Mouse (Mus musculus): ENCODE data around the gene Patl2.

GRCm38 (mm10) chr2:122157561-122157960 is 28.4 kb downstream of the Patl2 start:
- TF ChIP-seq CTCF (IDR thresholded peaks at IDR 0.05 in 2 of 3, conservative IDR thresholded peaks at IDR 0.05 in 1 of 3; ENCODE audit: control insufficient read depth in 1 of 3, insufficient read depth in 1 of 3, low read depth in 2 of 3, low read length in 3 of 3, poor library complexity in 1 of 3, severe bottlenecking in 1 of 3) (no peak), ZNF384 (IDR thresholded peaks at IDR 0.05; ENCODE audit: low read depth, low read length) (no peak), USF1 (IDR thresholded peaks at IDR 0.05; ENCODE audit: low read depth, low read length) (no peak), POLR2A (IDR thresholded peaks at IDR 0.05; ENCODE audit: control insufficient read depth in 1 of 2, insufficient read depth in 1 of 2, low read depth in 1 of 2, low read length in 2 of 2, poor library complexity in 1 of 2) (no peak), NELFE (IDR thresholded peaks at IDR 0.05; ENCODE audit: low read depth, low read length) (no peak), MYC (IDR thresholded peaks at IDR 0.05; ENCODE audit: low read depth, low read length) (no peak), EP300 (IDR thresholded peaks at IDR 0.05; ENCODE audit: low read depth in 1 of 2, low read length in 2 of 2) (no peak), E2F4 (IDR thresholded peaks at IDR 0.05; ENCODE audit: borderline replicate concordance, low read depth, low read length) (no peak), GABPA (IDR thresholded peaks at IDR 0.05; ENCODE audit: low read depth, low read length) (no peak), KAT2A (conservative IDR thresholded peaks at IDR 0.05; ENCODE audit: low read depth, low read length) (no peak), UBTF (IDR thresholded peaks at IDR 0.05; ENCODE audit: borderline replicate concordance, insufficient read depth, low read depth, low read length) (no peak), TAL1 (IDR thresholded peaks at IDR 0.05; ENCODE audit: low read length) (no peak), ELF1 (IDR thresholded peaks at IDR 0.05; ENCODE audit: low read depth, low read length) (no peak)
